Mouse (Mus musculus): ENCODE measurements around the gene Orc4.

GRCm38 (mm10) chr2:48950316-48950880 is 321 bp upstream of the Orc4 start:
- TF ChIP-seq CTCF (IDR thresholded peaks at IDR 0.05; ENCODE audit: low read depth) (no peak), EP300 (IDR thresholded peaks at IDR 0.05; ENCODE audit: low read depth) (no peak)

Data from liver, embryonic 14.5 days (tissue).